Mouse (Mus musculus): ENCODE measurements around the gene Gm29423. TPM values are rescaled to one million over a fixed set of nuclear protein-coding genes. Genes with fewer than 3 reads are reported as not detected.
"Not testable (repeated sequence)": the region's sequence is repeated elsewhere in the genome, so short reads cannot be mapped to it uniquely, and the experiment has no call there.

Gm29423 gene
- polyA plus RNA-seq (2015; fragmentation: Nextera tagmentation; extraction: Ambion mirVana), result not detected in 2 replicates

DNA sequence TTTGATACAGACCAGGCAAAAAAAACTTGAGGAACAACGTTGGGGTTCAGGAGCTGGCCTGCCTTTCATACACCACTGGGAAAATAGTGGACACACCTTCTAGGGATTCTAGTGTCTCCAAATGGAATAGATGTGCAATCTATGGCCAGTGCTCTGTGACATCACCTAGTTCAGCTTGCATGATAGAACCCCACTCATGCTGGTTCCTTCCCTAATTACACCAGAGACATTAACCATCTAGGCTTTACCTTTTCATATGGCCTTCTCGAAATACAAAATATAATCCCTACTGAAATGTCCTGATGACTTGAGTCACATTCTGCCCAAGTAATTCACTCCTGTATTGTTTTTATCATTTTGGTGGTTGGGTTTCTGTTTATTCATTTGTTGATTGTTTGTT is at the start of gene Gm29423, which contains the start of gene Gm29644:
Gm29423 (minus strand) TSS at position 101 of the 400 bp plus-strand sequence.
Gm29644 (minus strand) TSS at position 157 of the 400 bp plus-strand sequence.
- not testable (repeated sequence) for H3K27me3 ChIP-seq (replicated peaks); H3K9ac ChIP-seq; H3K4me2 ChIP-seq; ATAC-seq (ENCODE audit: extremely low read depth, insufficient number of reproducible peaks, low FRiP score, low TSS enrichment); H3K4me1 ChIP-seq; H3K9me3 ChIP-seq; H3K27ac ChIP-seq (replicated peaks); H3K36me3 ChIP-seq; H3K4me3 ChIP-seq
- no CpG with 5 or more reads among the region's 2 CpGs for WGBS

DNA sequence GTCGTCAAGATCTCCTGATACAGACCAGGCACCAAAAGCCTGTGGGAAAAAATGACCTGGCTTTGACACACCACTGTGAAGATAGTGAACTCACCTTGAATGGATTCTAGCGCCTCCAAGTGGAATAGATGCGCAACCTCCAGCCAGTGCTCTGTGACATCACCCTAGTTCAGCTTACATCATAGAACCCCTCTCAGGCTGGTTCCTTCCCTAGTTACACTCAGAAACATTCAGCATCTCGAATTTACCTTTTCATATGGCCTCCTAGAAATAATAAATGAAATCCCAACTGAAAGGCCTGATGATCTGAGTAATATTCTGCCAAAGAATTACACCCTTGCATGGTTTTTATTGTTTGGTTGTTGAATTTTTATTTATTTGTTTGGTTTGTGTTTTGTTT is 29.5 kb downstream of the Gm29423 start, which contains the start of gene Gm21118:
Gm21118 (minus strand) TSS at position 101 of the 400 bp plus-strand sequence.
- H3K36me3 ChIP-seq; H3K27ac ChIP-seq (replicated peaks); ATAC-seq (ENCODE audit: extremely low read depth, insufficient number of reproducible peaks, low FRiP score, low TSS enrichment); H3K9ac ChIP-seq; H3K9me3 ChIP-seq; H3K4me2 ChIP-seq; H3K4me3 ChIP-seq; H3K27me3 ChIP-seq (replicated peaks); H3K4me1 ChIP-seq: not testable (repeated sequence)
- WGBS, result no CpG with 5 or more reads among the region's 4 CpGs

Other genes starting within 250 kb of the Gm29423 start
- gene Gm21118, start 29.6 kb downstream of the Gm29423 start, polyA plus RNA-seq (2015; fragmentation: Nextera tagmentation; extraction: Ambion mirVana), result not detected in 2 replicates
- not detected in 2 replicates for gene Gm29644, start 56 bp upstream of the Gm29423 start, polyA plus RNA-seq (2015; fragmentation: Nextera tagmentation; extraction: Ambion mirVana)
- gene Gm20888, start 138.6 kb upstream of the Gm29423 start, polyA plus RNA-seq (2015; fragmentation: Nextera tagmentation; extraction: Ambion mirVana), result not detected in 2 replicates